Mouse (Mus musculus): ENCODE data around the gene Cdk19. TPM values are rescaled to one million over a fixed set of nuclear protein-coding genes. Genes with fewer than 3 reads are reported as not detected.

Cdk19 gene
- total RNA-seq, 1 experiment from 2014 or later: 65.2 TPM

- peak; percentile 81 for ATAC-seq (replicated peaks; ENCODE audit: low read depth, poor library complexity, severe bottlenecking)
Measured at GRCm38 (mm10) chr10:40348566-40349536, 9.5 kb downstream of the Cdk19 start.

- peak; percentile 9 for ATAC-seq (replicated peaks; ENCODE audit: low read depth, poor library complexity, severe bottlenecking)
Measured at GRCm38 (mm10) chr10:40349631-40350177, 10.3 kb downstream of the Cdk19 start.

GRCm38 (mm10) chr10:40350245-40350932 lies 11.0 kb downstream of the Cdk19 start:
- no peak for ATAC-seq (replicated peaks; ENCODE audit: low read depth, poor library complexity, severe bottlenecking)

GRCm38 (mm10) chr10:40351156-40351555 lies 11.8 kb downstream of the Cdk19 start:
- no peak for ATAC-seq (replicated peaks; ENCODE audit: low read depth, poor library complexity, severe bottlenecking)

GRCm38 (mm10) chr10:40354081-40354480 lies 14.7 kb downstream of the Cdk19 start:
- ATAC-seq (replicated peaks; ENCODE audit: low read depth, poor library complexity, severe bottlenecking): no peak

- 0 out of 2 replicates have a peak, but pooled peaks have one; percentile 27 for ATAC-seq (replicated peaks; ENCODE audit: low read depth, poor library complexity, severe bottlenecking)
Measured at GRCm38 (mm10) chr10:40354556-40354955, 15.2 kb downstream of the Cdk19 start.

GRCm38 (mm10) chr10:40358166-40358565 lies 18.8 kb downstream of the Cdk19 start:
- no peak for ATAC-seq (replicated peaks; ENCODE audit: low read depth, poor library complexity, severe bottlenecking)

- ATAC-seq (replicated peaks; ENCODE audit: low read depth, poor library complexity, severe bottlenecking): no peak
Measured at GRCm38 (mm10) chr10:40359131-40359530, 19.8 kb downstream of the Cdk19 start.

- ATAC-seq (replicated peaks; ENCODE audit: low read depth, poor library complexity, severe bottlenecking): no peak
Measured at GRCm38 (mm10) chr10:40363004-40363403, 23.6 kb downstream of the Cdk19 start.

GRCm38 (mm10) chr10:40364642-40365361 lies 25.4 kb downstream of the Cdk19 start:
- ATAC-seq (replicated peaks; ENCODE audit: low read depth, poor library complexity, severe bottlenecking): no peak

- ATAC-seq (replicated peaks; ENCODE audit: low read depth, poor library complexity, severe bottlenecking): no peak
Measured at GRCm38 (mm10) chr10:40365991-40366390, 26.6 kb downstream of the Cdk19 start.

- no peak for ATAC-seq (replicated peaks; ENCODE audit: low read depth, poor library complexity, severe bottlenecking)
Measured at GRCm38 (mm10) chr10:40368516-40368915, 29.2 kb downstream of the Cdk19 start.

GRCm38 (mm10) chr10:40370156-40370555 lies 30.8 kb downstream of the Cdk19 start:
- no peak for ATAC-seq (replicated peaks; ENCODE audit: low read depth, poor library complexity, severe bottlenecking)

GRCm38 (mm10) chr10:40371184-40371913 lies 32.0 kb downstream of the Cdk19 start:
- no peak for ATAC-seq (replicated peaks; ENCODE audit: low read depth, poor library complexity, severe bottlenecking)

GRCm38 (mm10) chr10:40371914-40372675 lies 32.7 kb downstream of the Cdk19 start:
- peak; percentile 87 for ATAC-seq (replicated peaks; ENCODE audit: low read depth, poor library complexity, severe bottlenecking)

- no peak for ATAC-seq (replicated peaks; ENCODE audit: low read depth, poor library complexity, severe bottlenecking)
Measured at GRCm38 (mm10) chr10:40373749-40374148, 34.4 kb downstream of the Cdk19 start.

GRCm38 (mm10) chr10:40374828-40375227 lies 35.5 kb downstream of the Cdk19 start:
- no peak for ATAC-seq (replicated peaks; ENCODE audit: low read depth, poor library complexity, severe bottlenecking)

GRCm38 (mm10) chr10:40376286-40376685 lies 36.9 kb downstream of the Cdk19 start:
- ATAC-seq (replicated peaks; ENCODE audit: low read depth, poor library complexity, severe bottlenecking): no peak

GRCm38 (mm10) chr10:40378284-40378683 lies 38.9 kb downstream of the Cdk19 start:
- ATAC-seq (replicated peaks; ENCODE audit: low read depth, poor library complexity, severe bottlenecking): no peak
